Mouse (Mus musculus) MEL (cell line): ENCODE data around the gene Esyt1.

ENCODE experiments used
- CTCF ChIP-seq, 3 experiments: IDR thresholded peaks in 2 of 3; conservative IDR thresholded peaks in 1 of 3; 2 replicates each; pipeline ENCODE4 v1.5.1; 2011 to 2012; ENCODE audit warnings: low read length in 3 of 3, low read depth in 2 of 3, mild to moderate bottlenecking in 2 of 3, improper control_type of control experiment in 1 of 3, inconsistent platforms in 1 of 3, mixed read lengths in 1 of 3, moderate library complexity in 1 of 3; ENCODE audit not compliant: control insufficient read depth in 1 of 3, insufficient read depth in 1 of 3, poor library complexity in 1 of 3, severe bottlenecking in 1 of 3
- POLR2A ChIP-seq, 2 experiments: IDR thresholded peaks; 2 replicates each; pipeline ENCODE4 v1.6.1; 2011 to 2012; ENCODE audit warnings: low read length in 2 of 2, mild to moderate bottlenecking in 2 of 2, control low read depth in 1 of 2, improper control_type of control experiment in 1 of 2, low read depth in 1 of 2, moderate library complexity in 1 of 2; ENCODE audit not compliant: control insufficient read depth in 1 of 2, insufficient read depth in 1 of 2, poor library complexity in 1 of 2
- POLR2AphosphoS5 ChIP-seq: IDR thresholded peaks from 2 replicates; pipeline ENCODE4 v1.6.1; 2012; ENCODE audit warnings: low read depth, borderline replicate concordance, mild to moderate bottlenecking, inconsistent platforms, low read length, moderate library complexity, mixed read lengths

GRCm38 (mm10) chr10:128492633-128493311 is 32.9 kb downstream of the Esyt1 start:
- no peak for TF ChIP-seq POLR2AphosphoS5
- TF ChIP-seq POLR2A (IDR thresholded peaks at IDR 0.05; ENCODE audit: control insufficient read depth in 1 of 2, insufficient read depth in 1 of 2, low read depth in 1 of 2, low read length in 2 of 2, poor library complexity in 1 of 2) = no peak
- TF ChIP-seq CTCF (IDR thresholded peaks at IDR 0.05 in 2 of 3, conservative IDR thresholded peaks at IDR 0.05 in 1 of 3; ENCODE audit: control insufficient read depth in 1 of 3, insufficient read depth in 1 of 3, low read depth in 2 of 3, low read length in 3 of 3, poor library complexity in 1 of 3, severe bottlenecking in 1 of 3) = no peak
